Mouse (Mus musculus): ENCODE data around the gene Ccdc85b. TPM values are rescaled to one million over a fixed set of nuclear protein-coding genes. Genes with fewer than 3 reads are reported as not detected.

The Ccdc85b gene
- total and polyA plus RNA-seq, 3 experiments: 3.0 to 13.1 (median 3.3) TPM

DNA sequence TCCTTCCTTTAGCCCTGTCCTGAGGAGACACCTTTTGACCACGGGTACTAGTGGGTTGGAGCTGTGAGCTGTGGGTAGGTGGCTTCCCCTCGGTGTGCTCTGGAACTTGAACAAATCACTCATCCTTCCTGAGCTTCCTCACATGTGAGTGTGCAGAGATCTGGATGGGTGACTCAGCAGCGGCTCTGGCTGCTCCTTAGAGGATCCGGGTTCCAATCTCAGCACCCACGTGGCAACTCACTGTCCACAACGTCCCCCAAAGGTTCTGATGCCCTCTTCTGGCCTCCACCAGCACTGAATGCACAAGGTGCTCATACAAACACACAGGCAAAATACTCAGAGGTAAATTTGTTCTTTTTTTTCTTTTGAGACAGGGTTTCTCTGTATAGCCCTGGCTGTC, 5.9 kb downstream of the Ccdc85b start:
- DNase-seq (ENCODE audit: low spot score) (no peak), ATAC-seq (ENCODE audit: extremely low read depth, insufficient number of reproducible peaks, low FRiP score, poor library complexity, severe bottlenecking) (no peak)
- Histone ChIP-seq H3K36me3 (replicated peaks) (peaks cover 63% of the 10 kb centered on the region), H3K4me1 (ENCODE audit: insufficient read depth, low read depth, low read length) (peaks cover 58% of the 10 kb centered on the region), H3K9me3 (replicated peaks) (no peaks in the 10 kb centered on the region), H3K27me3 (ENCODE audit: insufficient read depth, low read length) (peaks cover 15% of the 10 kb centered on the region), H3K4me3 (ENCODE audit: low read depth, low read length) (no peak overlapping the region)
- no peak for TF ChIP-seq GATA2 (IDR thresholded peaks at IDR 0.05; ENCODE audit: borderline replicate concordance, low read depth, low read length)
- no peak for TF ChIP-seq TAL1 (conservative IDR thresholded peaks at IDR 0.05; ENCODE audit: low read depth, low read length)
- no peak for TF ChIP-seq POLR2AphosphoS5 (IDR thresholded peaks at IDR 0.05; ENCODE audit: insufficient replicate concordance, low read depth, low read length)
- no peak for TF ChIP-seq CTCF (IDR thresholded peaks at IDR 0.05; ENCODE audit: low read depth, low read length)
- TF ChIP-seq GATA1 (IDR thresholded peaks at IDR 0.05; ENCODE audit: borderline replicate concordance, low read length): no peak

GRCm38 (mm10) chr19:5449673-5450072, 8.0 kb downstream of the Ccdc85b start:
- Histone ChIP-seq H3K4me3 (ENCODE audit: low read depth, low read length) (no peak overlapping the region), H3K36me3 (replicated peaks) (peaks cover 44% of the 10 kb centered on the region), H3K4me1 (ENCODE audit: insufficient read depth, low read depth, low read length) (peaks cover 41% of the 10 kb centered on the region), H3K9me3 (replicated peaks) (no peaks in the 10 kb centered on the region), H3K27me3 (ENCODE audit: insufficient read depth, low read length) (peaks cover 33% of the 10 kb centered on the region)
- TF ChIP-seq TAL1 (conservative IDR thresholded peaks at IDR 0.05; ENCODE audit: low read depth, low read length): no peak
- TF ChIP-seq CTCF (IDR thresholded peaks at IDR 0.05; ENCODE audit: low read depth, low read length): no peak
- TF ChIP-seq GATA1 (IDR thresholded peaks at IDR 0.05; ENCODE audit: borderline replicate concordance, low read length): no peak
- TF ChIP-seq POLR2AphosphoS5 (IDR thresholded peaks at IDR 0.05; ENCODE audit: insufficient replicate concordance, low read depth, low read length): no peak
- TF ChIP-seq GATA2 (IDR thresholded peaks at IDR 0.05; ENCODE audit: borderline replicate concordance, low read depth, low read length): no peak
- ATAC-seq (ENCODE audit: extremely low read depth, insufficient number of reproducible peaks, low FRiP score, poor library complexity, severe bottlenecking) (no peak), DNase-seq (ENCODE audit: low spot score) (no peak)

- Histone ChIP-seq H3K36me3 (replicated peaks) (peaks cover 33% of the 10 kb centered on the region), H3K4me1 (ENCODE audit: insufficient read depth, low read depth, low read length) (peaks cover 34% of the 10 kb centered on the region), H3K27me3 (ENCODE audit: insufficient read depth, low read length) (peaks cover 40% of the 10 kb centered on the region), H3K9me3 (replicated peaks) (no peaks in the 10 kb centered on the region), H3K4me3 (ENCODE audit: low read depth, low read length) (peak overlapping the region; percentile 73)
- DNase-seq (ENCODE audit: low spot score): peak; percentile 62
- TF ChIP-seq CTCF (IDR thresholded peaks at IDR 0.05; ENCODE audit: low read depth, low read length) (no peak), TAL1 (conservative IDR thresholded peaks at IDR 0.05; ENCODE audit: low read depth, low read length) (no peak), POLR2AphosphoS5 (IDR thresholded peaks at IDR 0.05; ENCODE audit: insufficient replicate concordance, low read depth, low read length) (no peak)
- peak; percentile 67 for ATAC-seq (ENCODE audit: extremely low read depth, insufficient number of reproducible peaks, low FRiP score, poor library complexity, severe bottlenecking)
Measured at GRCm38 (mm10) chr19:5448354-5449150, 9.1 kb downstream of the Ccdc85b start.

GRCm38 (mm10) chr19:5447515-5448353, 10.0 kb downstream of the Ccdc85b start, which contains the start of gene Fosl1:
Gene Fosl1 (plus strand): TSS chr19:5447547.
- Histone ChIP-seq H3K27me3 (ENCODE audit: insufficient read depth, low read length) (peaks cover 40% of the 10 kb centered on the region), H3K36me3 (replicated peaks) (peaks cover 26% of the 10 kb centered on the region), H3K4me1 (ENCODE audit: insufficient read depth, low read depth, low read length) (peaks cover 34% of the 10 kb centered on the region), H3K4me3 (ENCODE audit: low read depth, low read length) (peak within 1 kb of the TSS; percentile 73), H3K9me3 (replicated peaks) (no peaks in the 10 kb centered on the region)
- DNase-seq (ENCODE audit: low spot score): peak; percentile 64
- no peak for TF ChIP-seq GATA2 (IDR thresholded peaks at IDR 0.05; ENCODE audit: borderline replicate concordance, low read depth, low read length)
- TF ChIP-seq GATA1 (IDR thresholded peaks at IDR 0.05; ENCODE audit: borderline replicate concordance, low read length): no peak
- no peak for TF ChIP-seq POLR2AphosphoS5 (IDR thresholded peaks at IDR 0.05; ENCODE audit: insufficient replicate concordance, low read depth, low read length)
- ATAC-seq (ENCODE audit: extremely low read depth, insufficient number of reproducible peaks, low FRiP score, poor library complexity, severe bottlenecking): peak; percentile 37; the same call in 1 of the 2 replicates

GRCm38 (mm10) chr19:5445747-5446146, 11.9 kb downstream of the Ccdc85b start:
- no peak for TF ChIP-seq TAL1 (conservative IDR thresholded peaks at IDR 0.05; ENCODE audit: low read depth, low read length)
- TF ChIP-seq CTCF (IDR thresholded peaks at IDR 0.05; ENCODE audit: low read depth, low read length): no peak
- no peak for TF ChIP-seq GATA2 (IDR thresholded peaks at IDR 0.05; ENCODE audit: borderline replicate concordance, low read depth, low read length)
- TF ChIP-seq POLR2AphosphoS5 (IDR thresholded peaks at IDR 0.05; ENCODE audit: insufficient replicate concordance, low read depth, low read length): no peak
- TF ChIP-seq GATA1 (IDR thresholded peaks at IDR 0.05; ENCODE audit: borderline replicate concordance, low read length): no peak
- Histone ChIP-seq H3K4me3 (ENCODE audit: low read depth, low read length) (no peak overlapping the region), H3K36me3 (replicated peaks) (peaks cover 11% of the 10 kb centered on the region), H3K4me1 (ENCODE audit: insufficient read depth, low read depth, low read length) (peaks cover 30% of the 10 kb centered on the region), H3K27me3 (ENCODE audit: insufficient read depth, low read length) (peaks cover 40% of the 10 kb centered on the region), H3K9me3 (replicated peaks) (no peaks in the 10 kb centered on the region)
- no peak for ATAC-seq (ENCODE audit: extremely low read depth, insufficient number of reproducible peaks, low FRiP score, poor library complexity, severe bottlenecking)
- no peak for DNase-seq (ENCODE audit: low spot score)

DNA sequence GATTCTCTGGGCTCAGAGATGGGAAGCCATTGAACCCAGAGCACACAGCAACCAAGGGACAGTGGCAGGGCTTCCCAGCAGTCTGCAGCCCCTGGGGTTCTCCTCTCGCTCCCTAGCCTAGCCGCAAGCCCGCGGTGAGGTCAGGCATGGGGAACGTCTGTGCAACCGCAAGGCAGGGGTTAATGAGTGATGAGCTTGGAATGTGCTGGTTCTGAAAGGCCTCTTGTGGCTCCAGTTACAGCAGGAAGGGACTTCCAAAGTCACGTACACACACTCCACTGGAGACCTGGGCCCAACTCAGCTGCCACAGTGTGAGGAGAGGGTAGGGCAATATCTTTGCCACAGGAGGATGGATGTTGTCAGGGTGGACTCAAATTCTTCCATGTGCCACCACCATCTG, 12.7 kb downstream of the Ccdc85b start:
- TF ChIP-seq POLR2AphosphoS5 (IDR thresholded peaks at IDR 0.05; ENCODE audit: insufficient replicate concordance, low read depth, low read length): no peak
- TF ChIP-seq GATA1 (IDR thresholded peaks at IDR 0.05; ENCODE audit: borderline replicate concordance, low read length): no peak
- no peak for TF ChIP-seq GATA2 (IDR thresholded peaks at IDR 0.05; ENCODE audit: borderline replicate concordance, low read depth, low read length)
- no peak for TF ChIP-seq TAL1 (conservative IDR thresholded peaks at IDR 0.05; ENCODE audit: low read depth, low read length)
- TF ChIP-seq CTCF (IDR thresholded peaks at IDR 0.05; ENCODE audit: low read depth, low read length): no peak
- Histone ChIP-seq H3K36me3 (replicated peaks) (peaks cover 4% of the 10 kb centered on the region), H3K4me3 (ENCODE audit: low read depth, low read length) (no peak overlapping the region), H3K27me3 (ENCODE audit: insufficient read depth, low read length) (peaks cover 45% of the 10 kb centered on the region), H3K9me3 (replicated peaks) (peaks cover 6% of the 10 kb centered on the region), H3K4me1 (ENCODE audit: insufficient read depth, low read depth, low read length) (peaks cover 28% of the 10 kb centered on the region)
- ATAC-seq (ENCODE audit: extremely low read depth, insufficient number of reproducible peaks, low FRiP score, poor library complexity, severe bottlenecking) (no peak), DNase-seq (ENCODE audit: low spot score) (no peak)

Data from G1E (cell line).